Mouse (Mus musculus) CD8-positive naive resting alpha-beta T cell, adult 2 months (primary cell): Measurements from ENCODE around the gene Nos3.

Experiments used
- DNase-seq, 2 experiments: peaks; one replicate each; pipeline ENCODE4 v3.0.0; 2022; ENCODE audit warnings: low read depth in 2 of 2, low spot score in 2 of 2

Gene Nos3

DNA sequence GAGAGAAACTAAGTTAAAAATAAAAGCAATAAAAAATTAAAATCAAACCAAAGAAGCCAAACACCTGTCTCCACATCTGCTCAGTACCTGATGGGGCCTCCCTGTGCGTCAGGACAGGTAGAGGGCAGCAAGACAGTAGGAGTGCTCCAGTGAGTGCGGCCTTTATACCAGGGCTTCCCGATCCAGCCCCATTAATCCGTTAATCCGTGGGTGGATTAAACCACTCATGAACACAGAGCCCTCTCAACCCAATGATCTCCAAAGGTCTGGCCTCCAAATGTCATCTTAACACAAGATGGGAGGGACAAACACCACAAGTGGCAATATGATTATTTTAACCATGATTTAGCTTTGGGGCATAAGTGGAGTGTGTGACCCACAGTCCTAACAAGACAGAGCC, 9.2 kb downstream of the Nos3 start:
- DNase-seq = no peak

DNA sequence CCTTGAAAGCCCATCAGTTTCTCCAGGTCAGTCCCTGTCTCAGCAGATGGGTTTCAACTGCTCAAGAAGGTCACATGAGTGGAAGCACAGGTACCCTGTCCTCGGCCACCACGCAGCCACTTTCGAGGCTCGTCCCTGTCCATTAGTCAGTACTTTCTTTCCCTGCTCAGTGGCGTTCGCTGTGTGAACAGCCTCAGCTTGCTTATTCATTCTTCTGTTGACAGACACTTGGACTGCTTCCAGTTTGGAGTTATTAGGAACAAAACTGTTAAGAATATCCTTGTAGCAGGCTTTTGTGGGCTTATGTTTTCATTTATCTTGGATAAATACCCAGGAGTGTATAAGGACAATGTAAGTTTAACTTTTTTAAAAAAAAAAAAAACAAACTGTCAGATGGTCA, 9.6 kb downstream of the Nos3 start:
- DNase-seq = no peak

DNA sequence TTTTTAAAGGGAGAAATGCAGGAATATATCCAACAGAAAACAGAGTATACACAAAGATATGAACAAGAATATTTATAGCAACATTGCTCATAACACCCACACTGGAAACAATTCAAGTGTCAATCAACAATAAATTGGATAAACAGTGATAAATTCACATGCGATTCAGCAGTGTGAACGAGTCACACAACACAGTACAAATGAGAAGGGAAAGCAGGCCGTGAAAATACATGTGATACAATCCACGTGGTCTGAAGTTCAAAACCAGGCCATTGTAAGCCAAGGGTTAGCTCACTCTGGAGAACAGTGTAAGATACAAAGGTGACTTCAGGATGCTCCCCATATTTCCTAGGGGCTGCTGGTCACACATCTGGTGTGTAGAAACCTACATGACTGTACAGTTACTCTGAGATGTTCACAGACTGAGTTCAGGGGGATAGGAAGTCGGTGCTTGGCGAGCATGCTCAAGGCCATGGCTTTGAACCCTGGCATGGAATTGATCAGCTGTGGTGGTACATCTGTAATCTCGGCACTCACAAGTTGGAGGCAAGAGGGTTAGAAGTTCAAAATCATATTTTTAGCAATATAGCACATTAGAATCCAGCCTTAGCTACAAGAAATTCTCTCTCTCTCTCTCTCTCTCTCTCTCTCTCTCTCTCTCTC, 10.2 kb downstream of the Nos3 start:
- no peak for DNase-seq

DNA sequence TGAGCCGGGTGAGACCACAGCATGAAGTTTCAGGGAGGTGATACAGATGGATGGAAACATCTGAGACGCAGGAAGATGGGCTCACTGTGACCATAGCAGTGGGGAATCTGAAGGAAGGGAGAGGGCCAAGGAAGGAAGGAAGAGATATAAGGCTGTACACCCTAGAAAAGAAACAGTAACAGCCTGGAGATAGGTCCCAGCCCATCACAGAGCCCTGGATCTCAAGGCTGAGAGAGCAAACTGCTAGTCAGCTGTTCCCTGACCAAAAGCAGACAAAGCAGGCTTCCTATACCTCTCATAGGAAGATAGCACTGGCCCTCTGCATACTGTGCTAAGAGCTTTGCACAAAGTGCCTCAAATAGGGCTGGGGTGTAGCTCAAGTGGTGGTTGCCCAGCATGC, 14.1 kb downstream of the Nos3 start:
- DNase-seq = no peak

DNA sequence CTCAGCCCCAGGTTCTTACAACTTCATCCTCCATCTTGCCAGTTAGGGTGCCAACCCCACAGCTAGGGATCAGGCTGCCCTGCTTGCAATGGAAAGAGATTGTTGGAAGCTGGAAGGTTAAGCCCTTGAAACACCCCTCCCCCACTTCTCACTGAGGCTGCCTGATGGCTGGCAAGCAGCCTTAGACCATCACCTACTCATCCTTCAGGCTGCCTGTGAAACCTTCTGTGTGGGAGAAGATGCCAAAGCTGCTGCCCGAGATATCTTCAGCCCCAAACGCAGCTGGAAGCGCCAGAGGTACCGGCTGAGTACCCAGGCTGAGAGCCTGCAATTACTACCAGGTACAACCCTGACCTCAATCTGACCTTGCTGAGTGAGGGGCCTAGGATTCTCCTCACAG, 14.9 kb downstream of the Nos3 start:
- DNase-seq = no peak

DNA sequence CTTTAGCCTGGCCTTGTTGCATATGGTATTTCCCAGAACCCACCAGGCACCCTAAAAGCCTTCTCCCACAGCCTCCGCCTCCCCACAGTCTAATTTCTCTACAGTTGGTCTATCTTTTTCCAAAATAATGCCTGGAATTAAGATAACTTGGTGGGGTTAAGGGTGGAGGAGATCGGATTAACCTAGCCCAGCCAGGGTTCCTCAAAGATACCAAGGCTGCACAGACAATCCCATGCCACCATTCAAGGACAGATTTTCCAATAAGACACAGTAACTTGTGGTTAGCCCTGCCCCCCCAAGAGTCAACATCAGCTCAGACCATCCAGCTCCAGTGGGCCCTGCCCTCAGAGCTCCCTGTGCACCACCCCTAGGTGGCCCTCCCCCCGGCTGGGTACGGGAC, 15.9 kb downstream of the Nos3 start:
- DNase-seq = no peak

DNA sequence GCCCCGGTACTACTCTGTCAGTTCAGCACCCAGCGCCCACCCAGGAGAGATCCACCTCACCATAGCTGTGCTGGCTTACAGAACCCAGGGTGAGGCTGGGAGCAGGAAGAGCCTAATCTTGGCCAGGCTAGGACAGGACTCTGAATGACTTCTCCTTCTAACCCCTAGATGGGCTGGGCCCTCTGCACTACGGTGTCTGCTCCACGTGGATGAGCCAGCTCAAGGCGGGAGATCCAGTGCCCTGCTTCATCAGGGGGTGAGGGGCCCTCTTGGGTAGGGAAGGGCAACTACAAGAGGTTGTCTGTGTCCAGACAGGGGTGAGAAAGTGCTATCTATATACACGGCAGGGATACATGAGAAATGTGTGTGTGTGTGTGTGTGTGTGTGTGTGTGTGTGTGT, 16.9 kb downstream of the Nos3 start:
- no peak for DNase-seq

DNA sequence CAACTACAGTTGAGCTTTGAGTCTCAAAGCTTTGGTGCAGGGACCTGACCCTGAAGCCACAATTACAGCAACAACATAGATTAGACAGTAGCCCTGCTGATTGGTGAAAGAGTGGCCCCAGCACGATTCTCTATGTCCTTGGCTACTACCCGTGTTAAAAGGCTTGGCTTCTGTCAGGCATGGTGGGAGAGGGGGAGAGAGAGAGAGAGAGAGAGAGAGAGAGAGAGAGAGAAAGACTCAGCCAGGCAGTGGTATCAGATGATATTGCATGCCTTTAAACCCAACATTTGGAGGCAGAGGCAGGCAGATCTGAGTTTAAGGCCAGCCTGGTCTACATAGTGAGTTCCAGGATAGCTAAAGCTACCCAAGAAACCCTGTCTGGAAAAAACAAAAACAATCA, 17.4 kb downstream of the Nos3 start:
- DNase-seq = no peak

DNA sequence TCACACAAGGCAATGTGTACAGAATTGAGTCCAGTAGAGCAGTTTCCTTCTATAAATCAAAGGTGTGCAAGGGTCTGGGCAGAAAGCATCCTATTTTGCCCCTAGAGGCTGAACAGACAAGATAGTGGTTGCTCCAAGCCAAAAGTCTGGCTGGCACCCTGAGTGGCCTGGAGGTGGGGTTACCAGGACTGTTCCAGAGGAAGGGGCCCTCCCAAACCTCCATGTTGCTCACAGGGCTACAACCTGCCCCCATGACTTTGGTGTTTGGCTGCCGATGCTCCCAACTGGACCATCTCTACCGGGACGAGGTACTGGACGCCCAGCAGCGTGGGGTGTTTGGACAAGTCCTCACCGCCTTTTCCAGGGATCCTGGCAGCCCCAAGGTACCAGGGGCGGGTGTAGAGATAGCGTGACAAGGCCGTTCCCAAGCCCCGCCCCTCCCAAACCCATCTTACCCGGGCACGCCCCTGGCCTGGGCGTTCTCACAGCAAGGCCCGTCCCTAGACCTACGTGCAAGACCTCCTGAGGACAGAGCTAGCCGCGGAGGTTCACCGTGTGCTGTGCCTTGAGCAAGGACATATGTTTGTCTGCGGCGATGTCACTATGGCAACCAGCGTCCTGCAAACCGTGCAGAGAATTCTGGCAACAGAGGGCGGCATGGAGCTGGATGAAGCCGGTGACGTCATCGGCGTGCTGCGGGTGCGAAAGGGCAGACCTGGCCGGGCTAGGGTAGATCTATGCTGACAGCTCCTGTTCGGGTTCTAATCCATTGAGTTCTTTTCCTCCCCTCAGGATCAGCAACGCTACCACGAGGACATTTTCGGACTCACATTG, 18.6 kb downstream of the Nos3 start:
- DNase-seq = peak; percentile 76 to 83

DNA sequence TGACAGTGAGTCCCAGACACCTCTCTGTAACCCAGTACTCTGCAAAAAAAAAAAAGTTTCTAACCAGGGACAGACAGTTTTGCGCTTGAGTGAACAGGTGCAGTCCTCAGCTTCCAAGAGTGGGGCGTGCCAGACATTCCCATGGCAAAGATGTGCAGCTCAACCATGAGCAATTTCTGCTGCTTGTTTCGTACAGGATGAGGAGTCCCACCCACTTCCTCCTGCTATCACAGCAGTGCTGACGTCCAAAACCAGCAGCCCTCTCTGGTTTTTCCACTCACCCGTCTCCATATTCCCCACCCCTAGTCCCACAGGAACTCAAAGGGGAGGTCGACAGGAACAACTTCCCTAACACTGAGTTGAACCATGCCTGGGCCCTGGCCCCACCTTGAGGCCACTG, 19.8 kb downstream of the Nos3 start:
- no peak for DNase-seq

DNA sequence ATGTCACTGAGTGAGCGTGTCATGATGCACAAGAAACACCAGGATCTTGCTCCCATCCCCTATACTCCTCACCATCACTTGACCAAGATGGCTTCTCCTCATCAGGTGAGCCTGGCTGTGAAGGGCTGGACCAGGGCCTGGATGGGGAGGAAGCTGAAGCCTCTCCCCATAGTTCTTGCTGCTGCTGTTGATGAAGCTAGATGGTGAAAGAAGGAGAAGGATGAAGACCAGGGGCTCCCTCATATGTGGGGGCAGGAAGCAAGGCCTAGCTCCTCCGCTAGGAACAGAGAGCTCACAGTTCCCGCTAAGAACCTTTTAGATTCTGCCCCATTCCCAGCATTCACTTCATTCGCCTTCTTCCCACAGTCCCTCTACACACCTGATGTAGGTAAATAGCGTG, 20.8 kb downstream of the Nos3 start:
- DNase-seq = no peak

DNA sequence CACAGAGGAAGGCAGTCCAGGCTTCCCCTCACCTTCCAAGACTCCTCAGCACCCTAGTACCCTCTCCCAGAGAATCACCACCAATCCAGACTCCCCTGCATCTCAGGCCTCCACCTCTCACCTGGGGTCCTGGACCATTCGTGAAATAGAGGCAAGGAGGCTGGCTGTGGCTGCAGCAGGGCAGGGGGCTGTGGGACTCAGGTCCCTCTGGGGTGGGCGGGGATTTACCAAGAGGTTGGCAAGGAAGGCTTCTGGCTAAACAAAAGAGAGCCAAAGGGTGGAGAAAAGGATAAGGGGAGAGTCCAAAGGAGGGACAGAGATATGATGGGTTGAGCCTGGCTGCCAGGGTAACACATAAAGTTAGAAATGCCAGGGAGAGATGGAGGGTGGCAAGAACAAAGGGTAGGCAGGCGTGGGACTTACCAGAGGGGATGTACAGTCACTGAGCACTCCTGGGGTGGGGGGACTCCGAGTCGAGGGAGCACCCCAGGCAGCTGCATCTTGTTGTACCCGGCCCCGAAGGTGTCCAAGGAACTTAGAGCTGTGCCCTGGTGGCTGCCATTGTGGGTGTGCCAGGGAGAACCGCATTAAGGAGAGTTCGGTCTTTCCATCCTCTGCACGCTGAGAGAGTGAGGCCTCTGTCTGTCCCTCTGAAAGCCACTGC, 21.4 kb downstream of the Nos3 start:
- DNase-seq = no peak

DNA sequence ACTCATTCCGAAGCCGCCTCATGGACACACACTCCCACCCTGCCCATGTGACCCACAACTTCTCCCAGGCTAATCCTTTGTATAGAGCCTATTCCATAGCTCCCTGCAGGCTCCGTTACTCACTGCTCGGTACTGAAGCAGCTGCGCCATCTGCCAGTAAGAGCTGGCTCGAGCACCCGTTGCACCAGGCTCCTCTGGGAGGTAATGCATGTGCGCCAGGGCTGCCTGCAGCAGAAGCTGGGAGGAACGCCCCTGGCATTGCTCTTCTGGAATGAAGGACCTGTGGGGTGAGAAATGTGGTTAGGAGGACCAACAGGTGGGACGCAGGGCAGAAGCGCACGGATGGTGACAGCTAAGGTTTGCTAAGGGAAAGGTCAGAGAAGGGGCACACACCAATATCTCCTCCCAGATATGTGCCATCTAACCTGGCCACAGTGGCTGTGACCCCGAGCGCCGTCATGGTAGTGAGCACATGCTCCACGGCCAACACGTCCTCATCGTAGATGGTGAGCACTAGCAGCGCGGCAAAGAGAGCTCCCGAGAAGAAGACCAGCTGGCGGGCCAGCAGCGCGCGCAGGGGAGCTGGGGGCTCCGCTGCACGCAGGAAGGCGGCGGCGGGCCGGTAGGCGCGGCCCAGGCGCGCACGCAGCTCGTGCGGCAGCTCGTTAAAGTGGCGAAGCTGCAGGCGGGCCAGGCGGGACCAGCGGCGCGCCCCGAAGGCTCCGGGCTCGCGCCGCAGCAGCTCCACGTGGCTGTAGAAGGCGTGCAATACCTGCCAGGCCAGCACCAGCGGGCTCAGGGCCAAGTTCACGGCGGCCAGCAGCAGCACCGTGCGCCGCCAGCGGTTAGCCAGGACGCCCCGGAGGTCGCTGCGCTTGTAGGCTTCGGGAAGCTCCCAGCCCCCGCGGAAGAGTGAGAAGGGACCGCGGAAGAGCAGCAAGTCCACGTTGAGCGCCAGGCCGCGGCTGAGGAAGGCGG, 22.9 kb downstream of the Nos3 start:
- DNase-seq = peak in 1 of 2 experiments; percentile 21

DNA sequence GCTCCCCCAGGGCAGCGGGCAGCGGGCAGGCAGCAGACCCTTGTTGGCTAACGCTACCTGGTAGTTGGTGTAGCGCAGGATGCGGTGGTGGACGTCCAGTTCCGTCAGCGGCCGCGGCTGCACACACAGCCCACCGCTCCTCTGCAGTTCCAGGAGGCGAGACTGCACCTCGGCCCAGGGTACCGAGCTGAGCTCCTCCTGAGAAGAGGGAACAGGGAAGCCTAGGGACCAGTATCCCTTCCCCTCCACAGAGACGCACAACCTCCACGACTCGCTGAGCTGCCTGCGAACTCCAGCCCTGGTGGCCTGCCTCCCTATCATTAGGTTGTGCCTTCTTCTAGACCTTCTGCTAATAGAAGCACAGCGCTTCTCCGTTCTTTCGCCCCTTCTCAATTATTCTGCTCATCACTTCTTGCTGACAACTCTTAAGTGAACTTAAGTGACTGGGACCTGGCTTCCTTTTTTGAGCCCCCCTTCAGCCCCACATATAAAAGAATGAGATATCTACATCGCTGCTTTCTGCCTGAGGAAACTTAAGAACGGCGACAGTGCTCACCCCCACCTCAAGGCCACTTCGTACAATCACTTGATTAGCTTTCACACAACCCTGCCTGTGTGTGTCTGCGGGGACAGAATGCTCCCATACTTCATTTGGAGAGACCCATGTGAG, 23.8 kb downstream of the Nos3 start:
- no peak for DNase-seq

DNA sequence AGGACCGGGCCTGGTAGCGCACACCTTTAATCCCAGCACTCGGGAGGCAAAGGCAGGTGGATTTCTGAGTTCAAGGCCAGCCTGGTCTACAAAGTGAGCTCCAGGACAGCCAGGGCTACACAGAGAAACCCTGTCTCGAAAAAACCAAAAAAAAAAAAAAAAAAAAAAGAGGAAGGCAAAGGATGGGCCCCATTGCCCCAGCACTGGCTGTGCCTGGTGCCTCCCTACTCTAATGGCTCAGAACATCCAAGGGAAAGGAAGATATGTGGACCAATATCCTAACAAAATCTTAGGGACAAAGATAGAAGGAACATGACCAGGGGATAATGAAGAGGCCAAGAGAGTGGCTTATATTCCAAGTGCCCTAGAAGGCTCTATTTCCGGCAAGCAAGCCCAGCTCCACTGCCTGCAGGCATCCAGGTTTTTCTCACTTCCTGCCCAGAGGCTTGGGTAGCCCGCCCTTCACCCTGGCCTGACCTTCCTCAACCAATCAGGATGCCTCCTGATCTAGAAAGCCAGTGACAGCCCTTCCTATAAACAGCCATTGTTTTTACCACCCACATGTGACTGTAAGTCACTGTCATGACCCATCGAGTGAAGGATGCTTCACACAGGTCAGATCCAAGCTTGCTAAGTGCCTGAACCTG, 24.5 kb downstream of the Nos3 start:
- DNase-seq = no peak

DNA sequence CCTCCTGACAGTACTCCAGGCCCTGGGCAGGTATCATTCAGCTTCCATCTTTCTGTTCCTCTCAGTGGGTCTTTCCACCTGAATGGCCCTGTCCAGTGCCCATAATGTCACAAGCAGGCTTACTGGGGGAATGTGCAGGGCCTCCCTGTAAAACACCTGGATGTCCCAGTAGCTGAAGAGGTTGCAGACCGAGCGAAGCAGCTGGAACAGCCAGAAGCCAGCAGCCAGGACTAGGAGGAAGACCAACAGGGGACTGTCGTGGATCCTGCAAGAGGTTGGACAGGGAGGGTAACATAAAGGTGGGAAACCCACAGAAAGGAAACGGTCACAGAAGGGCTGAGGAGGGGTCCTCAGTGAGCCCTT, 25.0 kb downstream of the Nos3 start:
- no peak for DNase-seq

DNA sequence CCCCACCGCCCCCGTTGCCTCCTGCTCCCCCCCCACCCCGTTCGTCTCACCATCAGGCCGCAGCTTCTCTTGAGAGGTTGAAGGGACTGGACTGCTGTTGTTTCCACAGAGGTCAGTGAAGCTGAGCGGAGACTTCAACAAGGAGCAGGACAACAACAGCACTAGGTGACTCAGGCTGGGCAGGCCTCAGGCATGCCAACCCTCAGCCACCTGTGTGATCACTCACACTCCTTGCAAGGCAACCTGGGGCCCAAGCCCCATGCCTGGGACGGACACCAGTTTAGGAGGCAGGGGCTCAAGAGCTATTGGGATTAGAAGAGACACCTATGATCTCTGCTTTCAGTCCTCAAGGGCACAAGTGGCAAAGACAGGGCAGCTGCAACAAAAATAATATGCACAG, 27.3 kb downstream of the Nos3 start, which contains the start of gene Atg9b:
Gene Atg9b (minus strand): TSS at position 280 of the 400 bp plus-strand sequence.
- no peak for DNase-seq

DNA sequence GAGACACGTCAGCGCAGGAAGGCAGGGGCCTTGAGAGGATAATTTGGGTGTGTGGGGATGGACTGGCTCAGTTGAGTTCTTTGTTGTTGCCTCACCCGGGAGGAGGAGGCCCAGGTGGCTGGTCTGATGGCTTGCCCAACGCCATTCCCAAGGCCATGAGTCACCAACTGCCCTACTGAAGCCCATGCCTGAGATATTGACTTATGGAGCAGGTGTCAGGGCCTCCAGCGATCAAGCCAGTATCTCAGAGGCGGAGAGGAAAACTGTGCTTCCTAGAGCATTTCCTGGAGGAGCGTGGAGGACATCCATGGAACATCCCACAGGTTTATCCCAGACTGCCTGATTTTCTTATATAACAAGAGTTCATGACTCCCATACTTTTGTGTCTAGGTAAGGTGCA, 28.1 kb downstream of the Nos3 start:
- no peak for DNase-seq

DNA sequence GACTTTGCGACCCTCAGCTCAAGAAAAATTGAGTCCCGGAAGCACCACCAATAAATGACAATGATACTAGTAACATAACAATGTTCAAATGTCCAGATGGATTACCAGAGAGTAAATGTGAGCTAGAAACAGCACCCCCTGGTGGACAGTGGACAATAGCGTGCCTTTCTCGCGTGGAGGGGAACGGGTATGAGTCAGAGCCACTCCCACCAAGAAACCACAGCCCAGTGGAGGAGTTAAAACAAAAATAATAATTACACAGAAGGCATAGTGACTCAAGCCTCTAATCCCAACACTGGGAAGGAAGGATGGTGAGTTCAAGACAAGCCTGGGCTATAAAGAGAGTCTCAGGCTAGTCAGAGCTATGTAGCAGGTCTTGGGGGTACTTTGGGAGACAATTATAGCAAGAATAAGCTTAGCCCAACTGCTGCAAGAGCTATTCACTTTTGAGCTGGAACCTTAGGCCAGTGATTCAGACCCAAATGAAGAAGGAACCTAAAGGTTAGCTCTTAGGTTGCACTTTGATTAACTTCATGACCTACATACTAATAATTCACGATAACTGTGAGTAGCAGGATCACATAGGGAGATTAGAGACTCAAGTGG, 28.9 kb downstream of the Nos3 start, which contains the start of gene Abcb8:
Gene Abcb8 (plus strand): TSS at position 272 of the 606 bp plus-strand sequence.
- peak; percentile 79 to 86 for DNase-seq
